Mouse (Mus musculus) embryonic facial prominence, embryonic 10.5 days (tissue): ENCODE results near the gene Metrn. TPM values are rescaled to one million over a fixed set of nuclear protein-coding genes. Genes with fewer than 3 reads are reported as not detected.
A peak's percentile ranks its signal among the peaks of the same experiment; 100 is the strongest.

Experiments
- DNase-seq: peaks from one replicate; pipeline ENCODE4 v3.0.0-alpha.2; 2017; ENCODE audit warnings: low spot score
- H3K27ac ChIP-seq: fragments of 300-500 bp; sonication (generic); replicated peaks from 2 replicates; pipeline ENCODE4 v1.5.1; 2016; ENCODE audit warnings: mild to moderate bottlenecking
- H3K27me3 ChIP-seq: fragments of 300-500 bp; sonication (generic); replicated peaks from 2 replicates; pipeline ENCODE4 v1.6.1; 2016; ENCODE audit warnings: low read depth, mild to moderate bottlenecking; ENCODE audit not compliant: poor library complexity, severe bottlenecking
- H3K36me3 ChIP-seq: fragments of 300-500 bp; sonication (generic); replicated peaks from 2 replicates; pipeline ENCODE4 v1.6.1; 2016; ENCODE audit warnings: mild to moderate bottlenecking, moderate library complexity
- H3K4me1 ChIP-seq: fragments of 300-500 bp; sonication (generic); 2 replicates; pipeline ENCODE4 v1.6.1; 2016
- H3K4me3 ChIP-seq: fragments of 300-500 bp; sonication (generic); 2 replicates; pipeline ENCODE4 v1.5.1; 2016; ENCODE audit warnings: mild to moderate bottlenecking, moderate library complexity
- H3K9me3 ChIP-seq: fragments of 300-500 bp; sonication (generic); 2 replicates; pipeline ENCODE4 v1.6.1; 2016; ENCODE audit warnings: mild to moderate bottlenecking
- WGBS: fragments of 180-500 bp; shearing (Covaris S2); methylation state at CpG from one replicate; pipeline ENCODE4 v1.1.7; 2016; 5-methylcytosine and 5-hydroxymethylcytosine counted together
- polyA plus RNA-seq: library from polyadenylated mRNA; unstranded; fragments of >200 nt; fragmentation: Nextera tagmentation; extraction: Ambion mirVana; gene quantifications from 2 replicates; pipeline ENCODE4 v1.2.1, GENCODE M21; 2016

Gene Metrn
- polyA plus RNA-seq, 1 experiment from 2014 or later: 118 TPM

DNA sequence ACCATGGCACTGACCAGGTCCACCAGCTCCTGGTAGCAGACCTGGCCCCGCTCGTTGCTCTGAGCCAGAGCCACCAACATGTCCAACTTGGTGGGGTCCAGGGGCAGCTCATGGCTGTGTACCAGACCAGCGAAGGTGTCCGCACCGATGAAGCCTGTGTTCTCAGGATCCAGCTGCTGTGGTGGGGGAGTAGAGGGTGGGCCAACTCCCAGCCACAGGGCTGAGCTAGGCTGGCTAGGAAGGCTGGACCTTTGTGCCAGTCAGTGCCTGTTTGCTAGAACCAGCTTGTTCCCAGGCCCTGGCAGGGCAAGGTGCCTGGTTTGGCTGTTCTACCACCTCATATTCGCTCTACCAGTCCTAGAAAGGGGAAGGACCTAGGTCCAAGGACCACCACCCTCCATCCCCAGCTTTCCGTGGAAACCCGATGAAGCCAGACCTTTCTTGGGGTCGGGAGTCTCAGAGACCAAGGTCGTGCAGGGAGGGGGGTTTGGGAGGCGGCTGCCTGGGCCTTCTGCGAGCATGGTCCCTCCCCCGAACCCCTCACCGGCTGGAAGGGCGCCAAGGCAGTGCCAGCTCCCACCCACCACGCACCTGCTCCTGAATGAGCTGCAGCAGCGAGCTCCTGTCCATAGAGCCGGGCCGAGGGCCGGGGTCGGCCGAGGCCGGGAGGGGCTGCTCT, 39.6 kb upstream of the Metrn start:
- Histone ChIP-seq H3K4me3 (peak overlapping the region; percentile 59), H3K9me3 (no peaks in the 10 kb centered on the region), H3K36me3 (peaks cover 70% of the 10 kb centered on the region), H3K27ac (peak overlapping the region; percentile 80), H3K27me3 (no peaks in the 10 kb centered on the region), H3K4me1 (peaks cover 57% of the 10 kb centered on the region)
- WGBS: 22% methylated on average over 23 of the region's 23 CpGs
- peak; percentile 20 for DNase-seq

DNA sequence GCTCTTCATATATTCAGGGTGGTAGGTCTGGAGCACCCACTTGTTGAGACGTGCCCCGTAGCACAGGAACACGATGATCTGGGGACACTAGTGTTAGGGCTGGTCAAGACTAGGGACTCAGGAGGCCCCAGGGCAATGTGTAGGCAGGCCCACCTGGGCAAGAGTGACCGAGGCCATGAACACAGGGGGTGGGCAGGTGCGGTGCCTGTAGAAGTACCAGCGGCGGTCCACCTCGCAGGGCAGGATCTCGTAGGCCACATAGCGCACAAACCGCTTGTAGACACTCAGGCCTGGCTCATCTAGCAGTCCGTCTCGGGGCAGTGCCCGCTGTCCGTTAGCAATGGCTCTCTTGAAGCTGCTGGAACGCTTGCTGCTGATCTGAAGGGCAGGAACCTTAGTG, 38.9 kb upstream of the Metrn start:
- Histone ChIP-seq H3K4me3 (peak overlapping the region; percentile 59; the same call in 1 of the 2 replicates), H3K27me3 (no peaks in the 10 kb centered on the region), H3K27ac (no peak overlapping the region), H3K4me1 (peaks cover 64% of the 10 kb centered on the region), H3K9me3 (no peaks in the 10 kb centered on the region), H3K36me3 (peaks cover 70% of the 10 kb centered on the region)
- WGBS: 92% methylated on average over 16 of the region's 16 CpGs
- DNase-seq: no peak

DNA sequence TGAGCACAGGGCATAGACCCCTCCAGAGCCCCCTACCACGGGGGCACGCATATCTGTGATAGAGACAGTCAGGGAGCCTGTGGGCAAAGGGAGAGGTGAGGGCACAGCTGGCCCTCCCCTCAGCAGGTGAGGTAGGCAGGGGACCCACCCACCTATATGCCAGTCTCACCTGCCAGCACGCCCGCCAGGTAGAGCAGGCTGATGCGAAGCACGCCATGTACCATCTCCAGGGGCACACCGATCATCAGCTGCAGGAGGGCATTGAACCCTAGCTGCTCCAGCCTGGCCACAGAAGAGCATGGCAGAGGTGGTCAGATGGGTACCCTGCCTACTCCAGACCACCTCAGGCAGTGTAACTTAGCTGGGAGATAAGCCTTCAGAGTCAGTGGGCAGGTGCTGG, 38.4 kb upstream of the Metrn start:
- H3K27me3 ChIP-seq: no peaks in the 10 kb centered on the region
- H3K27ac ChIP-seq: no peak overlapping the region
- DNase-seq: no peak
- 96% methylated on average over 7 of the region's 7 CpGs for WGBS
- H3K4me3 ChIP-seq: peak overlapping the region; percentile 81
- H3K4me1 ChIP-seq: peaks cover 69% of the 10 kb centered on the region
- H3K9me3 ChIP-seq: no peaks in the 10 kb centered on the region
- peaks cover 70% of the 10 kb centered on the region for H3K36me3 ChIP-seq

DNA sequence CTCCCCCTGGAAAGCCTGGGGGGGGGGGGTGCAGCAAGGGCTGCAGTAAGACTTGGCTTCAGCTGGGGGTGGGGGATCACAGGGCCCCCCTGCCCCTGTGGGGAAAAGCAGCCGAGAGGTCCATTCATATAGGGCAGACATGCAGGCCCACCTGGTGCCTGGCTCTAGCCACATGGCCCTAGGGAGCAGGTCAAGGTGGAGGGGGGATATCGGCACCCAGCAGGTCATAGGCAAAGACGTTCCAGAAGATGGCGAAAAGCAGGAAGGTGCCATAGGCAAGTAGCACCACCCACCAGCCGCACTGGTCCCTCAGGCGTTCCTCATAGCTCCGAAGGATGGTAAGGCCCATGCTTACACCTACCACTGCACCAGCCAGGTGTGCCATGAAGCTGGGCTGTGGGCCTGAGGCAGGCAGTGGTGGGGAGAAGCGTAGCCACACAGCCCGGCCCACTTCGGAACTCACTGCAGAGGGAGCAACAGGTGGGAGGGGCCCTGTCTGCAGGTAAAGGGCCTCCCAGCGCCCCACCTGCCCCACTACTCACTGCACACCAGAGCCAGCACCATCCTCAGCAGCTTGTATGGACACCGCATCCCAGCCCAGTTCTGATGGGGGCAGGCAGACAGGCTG, 37.8 kb upstream of the Metrn start:
- WGBS: 86% methylated on average over 12 of the region's 12 CpGs
- no peaks in the 10 kb centered on the region for H3K9me3 ChIP-seq
- H3K27me3 ChIP-seq: no peaks in the 10 kb centered on the region
- H3K27ac ChIP-seq: peak overlapping the region; percentile 95
- no peak for DNase-seq
- H3K4me1 ChIP-seq: peaks cover 75% of the 10 kb centered on the region
- peak overlapping the region; percentile 81 for H3K4me3 ChIP-seq
- peaks cover 70% of the 10 kb centered on the region for H3K36me3 ChIP-seq

DNA sequence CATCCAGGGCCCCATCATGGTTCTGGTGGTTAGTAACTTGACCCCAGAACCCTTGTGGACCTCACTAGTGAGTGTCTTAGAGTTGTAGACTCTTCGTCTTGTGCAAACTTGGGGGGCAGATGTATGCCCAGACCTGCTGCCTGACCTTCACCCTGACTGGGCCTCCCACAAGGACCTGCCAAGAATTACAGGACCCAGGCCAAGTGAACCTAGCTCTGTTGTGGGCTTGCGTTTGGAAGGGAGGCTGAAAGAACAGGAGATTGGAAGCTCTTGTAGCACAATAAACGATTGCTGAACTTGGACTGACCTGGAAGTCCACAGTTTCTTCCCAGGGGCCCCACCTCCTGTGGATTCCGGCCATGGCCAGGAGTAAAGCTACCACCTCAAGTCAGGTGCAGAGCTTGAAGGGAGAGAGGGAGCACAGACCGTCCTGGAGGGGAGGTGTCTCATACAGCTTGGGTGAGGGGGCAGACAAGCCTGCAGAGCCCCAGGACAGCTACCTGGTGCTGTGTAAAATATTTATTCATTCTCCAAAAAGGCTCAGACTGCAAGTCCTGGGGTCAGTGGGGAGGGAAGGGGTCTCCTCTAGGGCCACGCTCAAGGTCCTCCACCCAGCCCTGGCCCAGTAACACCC, 37.1 kb upstream of the Metrn start:
- Histone ChIP-seq H3K4me1 (peaks cover 81% of the 10 kb centered on the region), H3K4me3 (peak overlapping the region; percentile 81), H3K27me3 (no peaks in the 10 kb centered on the region), H3K36me3 (peaks cover 67% of the 10 kb centered on the region), H3K9me3 (no peaks in the 10 kb centered on the region), H3K27ac (peak overlapping the region; percentile 95)
- DNase-seq: no peak
- 55% methylated on average over 6 of the region's 6 CpGs for WGBS

DNA sequence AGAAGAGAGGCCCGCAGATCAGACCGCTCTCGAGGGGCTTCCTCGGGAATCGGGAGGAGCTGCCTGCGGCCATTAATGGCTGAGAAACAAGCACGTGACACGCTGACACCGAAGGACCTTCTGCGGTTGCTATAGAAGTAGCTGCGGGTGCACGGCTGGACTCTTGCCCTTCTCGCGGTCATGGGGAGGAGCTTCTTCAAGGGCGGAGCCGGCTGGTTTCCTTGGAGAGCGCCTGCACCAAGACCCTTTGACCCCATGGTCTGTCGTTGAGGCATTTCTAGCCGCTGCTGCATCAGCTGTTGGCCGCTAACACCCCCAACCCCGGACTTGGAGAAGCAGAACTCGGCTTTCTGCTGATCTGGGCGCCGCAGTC, 36.3 kb upstream of the Metrn start, which contains the start of gene Stub1:
Gene Stub1, minus strand, starts transcription at position 114 of the 373 bp plus-strand sequence.
- Histone ChIP-seq H3K27me3 (no peaks in the 10 kb centered on the region), H3K4me1 (peaks cover 85% of the 10 kb centered on the region), H3K27ac (peak within 1 kb of the TSS; percentile 95), H3K4me3 (peak within 1 kb of the TSS; percentile 81), H3K36me3 (peaks cover 60% of the 10 kb centered on the region), H3K9me3 (no peaks in the 10 kb centered on the region)
- under 1% methylated on average over 24 of the region's 24 CpGs for WGBS
- peak; percentile 90 for DNase-seq

DNA sequence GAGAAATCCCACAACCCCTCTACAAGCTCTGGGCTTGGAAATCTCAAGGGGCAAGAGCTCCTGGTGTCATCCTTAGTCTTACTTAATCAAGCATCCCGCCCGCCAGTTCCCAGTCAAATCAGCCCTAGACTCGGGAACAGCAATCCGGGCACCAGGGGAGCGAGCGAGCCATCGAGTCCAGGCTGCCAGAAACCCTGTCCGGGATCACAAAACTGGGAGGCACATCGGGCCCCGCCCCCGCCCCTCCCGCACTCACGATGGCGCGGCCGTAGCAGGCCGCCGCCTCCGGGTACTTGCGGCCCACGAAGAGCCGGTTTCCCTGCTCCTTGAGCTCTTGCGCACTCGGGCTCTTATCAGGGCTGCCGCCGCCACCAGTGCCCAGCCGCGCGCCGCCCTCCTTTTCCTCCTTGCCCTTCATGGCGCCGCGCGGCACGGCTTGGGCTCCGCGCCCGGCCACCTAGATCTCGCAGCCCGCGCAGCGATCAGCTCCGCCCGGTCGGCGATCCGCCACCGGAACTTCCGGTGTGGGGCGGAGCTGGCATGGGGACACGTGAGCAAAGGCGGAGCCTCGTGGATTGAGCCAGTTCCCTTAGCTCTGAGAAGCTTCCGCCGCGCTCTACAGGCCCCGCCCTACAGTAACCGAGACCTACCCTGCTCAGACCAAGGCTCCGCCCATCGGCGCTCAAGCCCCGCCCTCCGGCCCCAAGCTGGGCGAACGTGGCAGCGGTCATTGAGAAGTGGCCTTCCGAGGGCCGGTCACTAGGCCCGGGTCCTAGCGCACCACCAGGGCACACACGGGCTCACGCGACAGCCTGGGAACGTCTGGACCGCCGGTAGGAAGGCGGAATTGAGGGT, 35.7 kb upstream of the Metrn start:
- H3K4me3 ChIP-seq: peak overlapping the region; percentile 81
- H3K27me3 ChIP-seq: no peaks in the 10 kb centered on the region
- no peaks in the 10 kb centered on the region for H3K9me3 ChIP-seq
- H3K36me3 ChIP-seq: peaks cover 60% of the 10 kb centered on the region
- WGBS: under 1% methylated on average over 77 of the region's 77 CpGs
- peaks cover 85% of the 10 kb centered on the region for H3K4me1 ChIP-seq
- peak; percentile 99 for DNase-seq
- H3K27ac ChIP-seq: peak overlapping the region; percentile 95

DNA sequence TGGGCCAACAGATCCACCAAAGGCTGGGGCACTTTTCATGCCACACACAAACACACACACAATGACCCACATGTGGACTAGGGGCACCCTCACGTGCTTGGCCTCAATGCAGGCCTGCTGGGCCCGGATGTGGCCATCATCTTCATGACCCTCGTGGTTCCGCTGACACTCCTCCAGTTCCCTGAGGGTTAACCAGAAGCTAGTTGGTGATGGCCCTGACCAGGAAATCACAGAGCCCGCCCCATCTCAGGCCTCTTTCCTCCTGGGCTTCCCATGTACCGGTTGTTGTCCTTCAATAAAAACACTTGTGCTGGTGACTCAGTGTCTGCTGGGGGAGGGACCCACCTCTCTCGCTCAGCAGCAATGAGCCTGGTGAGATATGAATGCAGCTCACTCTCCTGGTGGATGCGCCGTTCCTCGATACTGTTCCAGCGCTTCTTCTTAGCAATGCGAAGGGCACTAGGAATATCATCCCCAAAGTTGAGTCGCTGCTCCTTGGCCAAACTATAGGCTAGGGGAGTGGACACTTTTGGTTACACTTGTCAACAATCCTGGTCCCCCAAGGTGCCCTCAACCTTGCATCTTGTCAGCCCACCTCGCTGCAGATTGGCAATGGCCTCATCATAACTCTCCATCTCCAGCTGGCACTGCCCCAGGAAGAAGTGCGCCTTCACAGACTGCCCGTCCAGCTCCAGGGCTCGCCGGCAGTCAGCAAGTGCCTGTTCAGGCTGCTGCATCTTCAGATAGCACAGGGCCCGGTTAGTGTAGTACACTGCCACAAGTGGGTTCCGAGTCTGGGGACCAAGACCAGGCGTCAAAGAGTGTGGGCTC, 34.7 kb upstream of the Metrn start:
- Histone ChIP-seq H3K4me1 (peaks cover 85% of the 10 kb centered on the region), H3K27ac (peak overlapping the region; percentile 95), H3K36me3 (peaks cover 63% of the 10 kb centered on the region), H3K9me3 (no peaks in the 10 kb centered on the region), H3K4me3 (peak overlapping the region; percentile 81), H3K27me3 (no peaks in the 10 kb centered on the region)
- WGBS: 67% methylated on average over 21 of the region's 21 CpGs
- DNase-seq: peak; percentile 26

DNA sequence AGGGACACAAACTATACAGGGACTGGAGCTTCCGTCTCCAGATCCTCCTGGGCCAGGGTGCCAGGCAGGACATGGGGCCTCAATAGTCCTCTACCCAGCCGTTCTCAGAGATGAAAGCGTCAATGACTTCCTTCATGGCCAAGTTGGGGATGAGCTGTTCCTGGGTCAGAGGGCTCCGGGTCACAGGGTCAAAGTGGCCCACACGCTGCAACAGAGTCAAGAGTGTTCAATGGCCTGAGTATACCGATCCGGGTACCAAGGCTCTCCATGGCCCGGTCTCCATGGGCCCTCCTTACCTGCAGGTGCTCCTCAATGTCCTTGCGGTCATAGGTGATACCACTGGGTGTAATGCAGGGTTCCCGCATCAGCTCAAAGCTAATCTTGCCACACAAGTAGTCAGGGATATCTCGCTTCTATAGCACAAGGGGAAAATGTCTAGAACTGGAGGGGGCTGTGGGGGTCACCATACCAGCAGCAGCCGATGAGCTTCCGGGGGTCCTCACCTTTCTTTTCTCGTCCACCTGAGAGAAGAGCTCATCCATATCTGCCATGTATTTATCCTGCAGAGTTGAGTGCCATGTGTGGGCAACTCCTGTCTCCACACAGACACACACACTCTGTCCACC, 34.0 kb upstream of the Metrn start:
- peaks cover 80% of the 10 kb centered on the region for H3K4me1 ChIP-seq
- H3K4me3 ChIP-seq: peak overlapping the region; percentile 81
- H3K27me3 ChIP-seq: no peaks in the 10 kb centered on the region
- DNase-seq: no peak
- 0 out of 2 replicates have a peak overlapping the region, but pooled peaks have one; percentile 11 for H3K27ac ChIP-seq
- WGBS: 87% methylated on average over 14 of the region's 14 CpGs
- no peaks in the 10 kb centered on the region for H3K9me3 ChIP-seq
- peaks cover 66% of the 10 kb centered on the region for H3K36me3 ChIP-seq

DNA sequence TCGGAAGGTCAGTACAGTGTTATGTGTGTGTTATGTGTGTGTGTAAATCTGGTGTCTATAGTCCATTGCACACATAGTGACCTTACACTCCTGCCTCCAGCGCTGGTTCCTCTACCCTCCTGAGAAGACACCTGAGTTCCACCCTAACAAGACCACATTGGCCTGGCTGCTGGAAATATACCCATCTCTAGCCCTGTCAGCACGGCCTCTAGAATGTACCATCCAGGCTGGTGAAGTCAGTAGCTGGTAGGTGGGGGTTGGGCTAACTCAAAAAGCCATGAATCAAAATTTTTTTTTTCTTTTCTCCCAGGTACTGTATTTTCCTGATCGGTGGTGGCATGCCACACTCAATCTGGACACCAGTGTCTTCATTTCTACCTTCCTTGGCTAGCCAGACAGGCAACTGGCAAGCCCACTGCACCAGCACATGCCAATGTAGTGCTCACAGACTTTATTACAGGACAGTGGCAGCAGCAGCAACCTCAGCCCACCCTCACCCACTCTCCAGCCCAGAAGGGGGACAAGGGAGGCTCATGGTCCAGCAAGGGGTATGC, 33.3 kb upstream of the Metrn start:
- Histone ChIP-seq H3K9me3 (no peaks in the 10 kb centered on the region), H3K36me3 (peaks cover 66% of the 10 kb centered on the region), H3K4me3 (peak overlapping the region; percentile 81), H3K27ac (0 out of 2 replicates have a peak overlapping the region, but pooled peaks have one; percentile 11), H3K4me1 (peaks cover 78% of the 10 kb centered on the region), H3K27me3 (no peaks in the 10 kb centered on the region)
- WGBS: 87% methylated on average over 4 of the region's 4 CpGs
- no peak for DNase-seq

DNA sequence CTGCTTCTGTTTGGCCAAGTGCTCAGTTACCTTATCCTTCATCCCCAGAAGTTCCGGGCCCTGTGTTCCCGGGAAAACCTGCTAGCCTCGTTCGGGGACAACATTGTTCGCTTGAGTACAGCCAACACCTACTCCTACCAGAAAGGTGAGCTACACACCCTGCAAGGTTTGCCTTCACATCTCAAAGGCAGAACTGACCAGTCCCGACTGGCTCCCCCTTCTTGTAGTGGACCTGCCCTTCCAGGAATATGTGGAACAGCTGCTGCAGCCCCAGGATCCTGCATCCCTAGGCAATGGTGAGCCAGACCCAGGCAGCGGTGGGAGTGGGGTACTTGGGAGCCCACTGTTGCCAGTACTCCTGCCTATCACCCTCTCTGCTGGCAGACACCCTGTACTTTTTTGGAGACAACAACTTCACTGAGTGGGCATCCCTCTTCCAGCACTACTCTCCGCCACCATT, 32.7 kb upstream of the Metrn start:
- Histone ChIP-seq H3K27ac (peak overlapping the region; percentile 87), H3K36me3 (peaks cover 62% of the 10 kb centered on the region), H3K4me1 (peaks cover 78% of the 10 kb centered on the region), H3K27me3 (no peaks in the 10 kb centered on the region), H3K9me3 (no peaks in the 10 kb centered on the region), H3K4me3 (peak overlapping the region; percentile 81)
- peak; percentile 29 for DNase-seq
- WGBS: 42% methylated on average over 8 of the region's 8 CpGs
